ENCODE assay signal across 9 mouse cellular contexts in the genomic region with DNA sequence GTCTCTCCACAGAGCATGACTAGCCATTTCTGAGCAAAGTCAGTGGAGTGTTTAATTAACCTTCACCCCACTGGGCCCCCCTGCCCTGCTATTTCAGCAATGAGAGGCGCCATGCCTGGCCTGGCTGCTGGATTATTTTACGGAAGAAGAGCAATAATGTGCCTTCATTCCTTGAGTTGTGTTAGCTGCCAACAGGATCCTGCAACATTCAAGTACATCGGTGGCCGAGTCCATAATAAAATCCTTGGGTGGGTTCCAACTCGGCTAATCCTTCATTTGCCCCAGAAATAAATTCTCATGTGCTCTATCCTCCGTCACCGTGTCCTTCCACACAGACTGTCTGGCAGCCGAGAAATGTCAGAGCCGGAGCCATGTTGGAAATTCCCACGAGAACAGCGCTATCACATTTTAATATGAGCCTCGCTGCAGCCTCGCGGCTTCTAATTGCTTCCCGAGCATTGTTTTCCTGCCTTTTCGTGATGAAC.
DNase-seq lines count a peak whose midpoint lies in the region; ATAC-seq and TF ChIP-seq lines count a peak whose summit lies in the region.
"Had no signal": no experiment of that assay in that cellular context is flagged by ENCODE, and none has a peak within 500 bp of the region (broad histone marks: within the 10 kb centered on the region; RNA-seq: fewer than 3 reads in every experiment).

No protein-coding gene starts in this region.

- DNase-seq in heart, postnatal 4 days: peak; percentile 7
- no peak for DNase-seq in heart, adult 9 months (ENCODE audit: low spot score in 2 of 2)
- DNase-seq in testis, postnatal 10 days (ENCODE audit: low spot score): no peak
- peak; percentile 80 for DNase-seq in midbrain, embryonic 11.5 days (ENCODE audit: low spot score, missing footprints)
- DNase-seq in thymus, adult 2 months: no peak
- no peak for DNase-seq in heart, adult 8-10 months (ENCODE audit: low spot score)
- DNase-seq in right cerebral cortex, postnatal 25 days: no peak

- no peak for TF ChIP-seq POLR2A in testis, adult 2 months (IDR thresholded peaks at IDR 0.05; ENCODE audit: control insufficient read depth, low read depth, low read length)
- no peak for TF ChIP-seq POLR2A in thymus, adult 2 months (IDR thresholded peaks at IDR 0.05; ENCODE audit: control insufficient read depth, extremely low read depth, insufficient read depth, low read length, poor library complexity)

- H3K4me1 ChIP-seq in testis, adult 2 months (ENCODE audit: control insufficient read depth, insufficient read depth, low read length): peaks cover 2% of the 10 kb centered on the region
- no peaks in the 10 kb centered on the region for H3K4me1 ChIP-seq in midbrain, embryonic 11.5 days (ENCODE audit: control insufficient read depth, insufficient read depth, low read length)
- H3K4me1 ChIP-seq in thymus, adult 2 months (replicated peaks; ENCODE audit: control insufficient read depth, insufficient read depth, low read length): no peaks in the 10 kb centered on the region
- H3K4me1 ChIP-seq: liver, embryonic 12.5 days had no signal

- H3K9me3 ChIP-seq in midbrain, embryonic 11.5 days (ENCODE audit: control insufficient read depth, low read length): no peaks in the 10 kb centered on the region
- H3K9me3 ChIP-seq: liver, embryonic 12.5 days had no signal

- no peaks in the 10 kb centered on the region for H3K27me3 ChIP-seq in testis, adult 2 months (ENCODE audit: control insufficient read depth, insufficient read depth, low read length)
- no peaks in the 10 kb centered on the region for H3K27me3 ChIP-seq in midbrain, embryonic 11.5 days (ENCODE audit: control insufficient read depth, insufficient read depth, low read length)
- H3K27me3 ChIP-seq in thymus, adult 2 months (ENCODE audit: control insufficient read depth, insufficient read depth, low read length): no peaks in the 10 kb centered on the region
- H3K27me3 ChIP-seq: liver, embryonic 12.5 days had no signal

- no peak for ATAC-seq in midbrain, embryonic 11.5 days (ENCODE audit: low FRiP score)
- ATAC-seq: liver, embryonic 12.5 days had no signal

- H3K27ac ChIP-seq in testis, adult 2 months (ENCODE audit: control insufficient read depth, insufficient read depth, low read depth, low read length): no peak overlapping the region
- no peak overlapping the region for H3K27ac ChIP-seq in midbrain, embryonic 11.5 days (ENCODE audit: low read depth, low read length)
- H3K27ac ChIP-seq in thymus, adult 2 months (ENCODE audit: control insufficient read depth, insufficient read depth, low read length): no peak overlapping the region
- H3K27ac ChIP-seq: liver, embryonic 12.5 days had no signal

- peak overlapping the region; percentile 42 for H3K4me3 ChIP-seq in testis, adult 2 months (ENCODE audit: control insufficient read depth, low read depth, low read length)
- no peak overlapping the region for H3K4me3 ChIP-seq in midbrain, embryonic 11.5 days (ENCODE audit: low read depth, low read length)
- no peak overlapping the region for H3K4me3 ChIP-seq in thymus, adult 2 months (ENCODE audit: control insufficient read depth, insufficient read depth, low read length)
- H3K4me3 ChIP-seq: liver, embryonic 12.5 days had no signal

- no peak overlapping the region for H3K4me2 ChIP-seq in midbrain, embryonic 11.5 days
- H3K4me2 ChIP-seq: liver, embryonic 12.5 days had no signal

- WGBS in midbrain, embryonic 11.5 days: 87% methylated on average over 16 of the region's 16 CpGs
- 97% methylated on average over 16 of the region's 16 CpGs for WGBS in thymus, adult 2 months

- TF ChIP-seq CTCF in testis, adult 2 months (IDR thresholded peaks at IDR 0.05; ENCODE audit: control insufficient read depth, insufficient read depth, insufficient replicate concordance, low read depth, low read length): no peak
- no peak for TF ChIP-seq CTCF in thymus, adult 2 months (IDR thresholded peaks at IDR 0.05; ENCODE audit: borderline replicate concordance, control insufficient read depth, extremely low read depth, insufficient read depth, low read length, poor library complexity)

- no peak overlapping the region for H3K9ac ChIP-seq in midbrain, embryonic 11.5 days (ENCODE audit: low read length)
- H3K9ac ChIP-seq: liver, embryonic 12.5 days had no signal

- H3K36me3 ChIP-seq in testis, adult 2 months (ENCODE audit: control insufficient read depth, insufficient read depth, low read length): no peaks in the 10 kb centered on the region
- no peaks in the 10 kb centered on the region for H3K36me3 ChIP-seq in midbrain, embryonic 11.5 days (ENCODE audit: control insufficient read depth, insufficient read depth, low read length)
- H3K36me3 ChIP-seq in thymus, adult 2 months (ENCODE audit: control insufficient read depth, insufficient read depth, low read length): peaks cover 27% of the 10 kb centered on the region
- H3K36me3 ChIP-seq: liver, embryonic 12.5 days had no signal

Comparison
In these comparisons a context has a peak if more than half of its experiments do, and no peak if none do; other contexts are left out.
1. DNase-seq: peak in heart, postnatal 4 days (single experiment) and midbrain, embryonic 11.5 days (single experiment); none in heart, adult 9 months (0 of 2), testis, postnatal 10 days (single experiment), thymus, adult 2 months (single experiment), heart, adult 8-10 months (single experiment) and right cerebral cortex, postnatal 25 days (single experiment).